Mouse (Mus musculus) G1E (cell line): ENCODE results near the gene Adora3. TPM values are rescaled to one million over a fixed set of nuclear protein-coding genes. Genes with fewer than 3 reads are reported as not detected.

Source experiments
- ATAC-seq: 2 replicates; pipeline ENCODE4 v1.8.0; 2016; ENCODE audit warnings: mild to moderate bottlenecking; ENCODE audit not compliant: insufficient number of reproducible peaks, poor library complexity, low FRiP score, severe bottlenecking; ENCODE audit errors: extremely low read depth
- DNase-seq: peaks from one replicate; pipeline ENCODE4 v3.0.0; 2012; ENCODE audit warnings: low spot score
- H3K27me3 ChIP-seq: 2 replicates; pipeline ENCODE4 v1.6.1; 2012; ENCODE audit warnings: mild to moderate bottlenecking, low read length, inconsistent platforms; ENCODE audit not compliant: insufficient read depth
- H3K36me3 ChIP-seq: replicated peaks from 2 replicates; pipeline ENCODE3; 2012; ENCODE audit warnings: mild to moderate bottlenecking, inconsistent platforms
- H3K4me1 ChIP-seq: 2 replicates; pipeline ENCODE4 v1.6.1; 2012; ENCODE audit warnings: low read depth, low read length, inconsistent platforms, mixed read lengths; ENCODE audit not compliant: insufficient read depth
- H3K4me3 ChIP-seq: 2 replicates; pipeline ENCODE4 v1.5.1; 2012; ENCODE audit warnings: low read depth, mild to moderate bottlenecking, inconsistent platforms, low read length, moderate library complexity, mixed read lengths
- H3K9me3 ChIP-seq: replicated peaks from 2 replicates; pipeline ENCODE4 v1.6.1; 2012; ENCODE audit warnings: inconsistent platforms
- CTCF ChIP-seq: IDR thresholded peaks from 2 replicates; pipeline ENCODE4 v1.5.1; 2012; ENCODE audit warnings: low read depth, low read length, inconsistent platforms, mixed read lengths
- GATA1 ChIP-seq: IDR thresholded peaks from 2 replicates; pipeline ENCODE4 v1.6.1; 2012; ENCODE audit warnings: borderline replicate concordance, low read length, inconsistent platforms, mixed read lengths
- GATA2 ChIP-seq: IDR thresholded peaks from 2 replicates; pipeline ENCODE4 v1.6.1; 2012; ENCODE audit warnings: low read depth, low read length, inconsistent platforms, borderline replicate concordance
- POLR2AphosphoS5 ChIP-seq: IDR thresholded peaks from 2 replicates; pipeline ENCODE4 v1.6.1; 2012; ENCODE audit warnings: low read depth, low read length, inconsistent platforms; ENCODE audit not compliant: insufficient replicate concordance
- TAL1 ChIP-seq: conservative IDR thresholded peaks from 2 replicates; pipeline ENCODE4 v1.6.1; 2012; ENCODE audit warnings: low read depth, low read length, inconsistent platforms, mixed read lengths
- polyA plus RNA-seq: library from polyadenylated mRNA; stranded (reverse); fragments of >175 nt; gene quantifications from 2 replicates; pipeline ENCODE4 v1.2.3, GENCODE M21; 2012
- total RNA-seq, 2 experiments: library from RNA; stranded (forward) in 1 of 2; stranded (reverse) in 1 of 2; fragments of 200-1000 nt in 1 of 2; fragments of >200 nt in 1 of 2; fragmentation: Nextera tagmentation in 1 of 2; gene quantifications; 2 replicates each; pipeline ENCODE4 v1.2.3; 2014 to 2017

Adora3 gene
- total and polyA plus RNA-seq, 3 experiments, result 17.4 TPM; not detected in 2

DNA sequence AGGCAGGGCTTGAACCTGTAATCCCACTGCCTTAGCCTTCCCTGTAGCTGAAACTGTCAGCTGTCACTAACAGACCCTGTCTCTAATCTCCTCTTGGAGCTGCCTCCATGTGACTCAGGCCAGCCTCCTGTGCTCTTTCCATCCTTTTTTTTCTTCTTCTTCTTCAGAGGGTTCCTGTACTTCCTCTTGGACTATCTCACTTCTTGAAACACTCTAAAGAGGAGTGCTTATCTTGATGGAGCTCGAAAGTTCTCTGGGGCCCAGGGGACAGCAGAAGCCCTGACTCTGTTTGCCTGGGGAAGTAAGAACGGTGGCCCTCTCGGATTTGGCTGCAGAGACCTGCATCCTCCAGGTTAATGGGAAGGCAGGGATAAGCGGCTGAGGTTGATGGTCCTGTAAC is 33.6 kb downstream of the Adora3 start:
- ATAC-seq (peak; percentile 73), DNase-seq (no peak)
- TF ChIP-seq POLR2AphosphoS5 (no peak), GATA1 (no peak), TAL1 (no peak), GATA2 (no peak), CTCF (no peak)
- no peaks in the 10 kb centered on the region for H3K27me3 ChIP-seq
- H3K4me1 ChIP-seq, result peaks cover 81% of the 10 kb centered on the region
- peak overlapping the region; percentile 25; the same call in 1 of the 2 replicates for H3K4me3 ChIP-seq
- H3K36me3 ChIP-seq, result no peaks in the 10 kb centered on the region
- H3K9me3 ChIP-seq, result no peaks in the 10 kb centered on the region

- H3K9me3 ChIP-seq, result no peaks in the 10 kb centered on the region
- peaks cover 76% of the 10 kb centered on the region for H3K4me1 ChIP-seq
- H3K27me3 ChIP-seq, result no peaks in the 10 kb centered on the region
- DNase-seq, result no peak
- ATAC-seq, result no peak
- peak overlapping the region; percentile 60 for H3K4me3 ChIP-seq
- TF ChIP-seq GATA2, result no peak
- no peak for TF ChIP-seq POLR2AphosphoS5
- no peak for TF ChIP-seq CTCF
- no peak for TF ChIP-seq GATA1
- no peak for TF ChIP-seq TAL1
- no peaks in the 10 kb centered on the region for H3K36me3 ChIP-seq
Observed at GRCm38 (mm10) chr3:105904721-105905120, 34.1 kb downstream of the Adora3 start.

DNA sequence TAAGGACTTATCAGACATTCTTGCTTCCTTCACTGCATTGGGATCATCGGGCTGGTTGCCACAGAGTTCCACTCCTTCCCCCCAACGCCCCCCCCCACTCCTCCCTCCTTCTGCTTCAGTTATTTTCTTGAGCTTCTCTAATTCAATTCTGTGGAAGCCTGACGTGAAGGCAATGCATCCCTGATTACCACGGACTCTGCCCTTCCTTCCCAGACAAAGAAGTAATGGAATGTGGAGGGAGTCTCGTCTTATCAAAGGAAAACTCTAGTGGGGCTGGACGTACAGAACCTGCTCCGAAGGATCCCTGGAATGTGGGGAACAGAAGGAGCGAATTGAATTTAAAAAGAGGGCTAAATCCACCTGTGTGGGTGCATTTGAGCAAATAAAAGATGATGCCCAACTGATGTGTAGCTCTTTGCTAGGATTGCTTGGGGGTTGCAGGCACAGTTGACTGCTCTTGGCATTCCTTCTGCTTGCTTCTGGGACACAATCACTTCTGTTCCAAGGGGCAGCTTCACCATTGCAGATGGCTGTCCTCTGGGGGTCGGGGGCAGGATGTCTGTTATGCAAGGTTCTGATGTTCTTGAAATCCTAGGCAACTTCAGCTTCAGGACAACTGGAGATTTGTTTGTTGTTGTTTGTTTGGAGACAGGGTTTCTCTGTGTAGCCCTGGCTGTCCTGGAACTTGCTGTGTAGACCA is 37.4 kb downstream of the Adora3 start:
- peaks cover 76% of the 10 kb centered on the region for H3K4me1 ChIP-seq
- no peak for ATAC-seq
- no peaks in the 10 kb centered on the region for H3K9me3 ChIP-seq
- H3K36me3 ChIP-seq, result no peaks in the 10 kb centered on the region
- H3K4me3 ChIP-seq, result no peak overlapping the region
- no peak for DNase-seq
- TF ChIP-seq POLR2AphosphoS5 (no peak), TAL1 (no peak), GATA1 (no peak), CTCF (no peak), GATA2 (no peak)
- no peaks in the 10 kb centered on the region for H3K27me3 ChIP-seq

GRCm38 (mm10) chr3:105908976-105909375 is 38.3 kb downstream of the Adora3 start:
- H3K27me3 ChIP-seq, result no peaks in the 10 kb centered on the region
- ATAC-seq, result no peak
- peaks cover 77% of the 10 kb centered on the region for H3K4me1 ChIP-seq
- TF ChIP-seq GATA2 (no peak), POLR2AphosphoS5 (no peak), TAL1 (no peak)
- no peaks in the 10 kb centered on the region for H3K36me3 ChIP-seq
- H3K4me3 ChIP-seq, result no peak overlapping the region
- no peaks in the 10 kb centered on the region for H3K9me3 ChIP-seq
- DNase-seq, result no peak

DNA sequence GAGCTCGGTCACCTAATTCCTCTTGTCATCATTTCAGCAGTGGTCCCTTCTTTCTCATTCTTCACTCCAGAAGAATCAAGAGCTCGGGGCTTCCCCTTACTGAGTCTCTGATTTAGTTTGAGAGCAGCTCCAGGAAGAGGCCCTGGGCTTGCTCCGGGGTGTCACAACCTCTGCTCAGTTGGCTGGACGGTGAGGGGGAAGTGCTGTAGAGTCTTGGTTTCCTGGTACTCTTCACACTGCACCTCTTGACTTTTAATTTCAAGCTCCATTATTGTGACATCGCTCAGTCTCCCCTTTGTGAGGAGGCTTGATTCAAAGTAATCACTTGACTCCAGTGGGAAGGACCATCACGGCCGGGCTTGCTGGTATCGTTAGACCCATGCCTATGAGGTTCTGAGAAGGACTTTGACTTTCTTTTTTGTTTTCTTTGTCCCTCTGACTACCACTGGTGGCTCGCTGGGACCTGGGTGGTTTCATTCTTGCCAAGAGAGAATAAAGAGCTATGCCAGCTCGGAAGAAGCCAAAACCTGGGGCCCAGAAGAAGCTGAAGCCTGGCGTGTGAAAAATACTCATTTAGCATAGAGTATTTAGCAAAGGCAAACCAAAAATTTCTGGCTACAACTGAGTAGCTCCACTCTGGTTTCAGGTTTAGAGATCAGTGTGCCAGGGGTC is 40.0 kb downstream of the Adora3 start:
- Histone ChIP-seq H3K9me3 (no peaks in the 10 kb centered on the region), H3K36me3 (no peaks in the 10 kb centered on the region), H3K4me1 (peaks cover 76% of the 10 kb centered on the region), H3K27me3 (no peaks in the 10 kb centered on the region), H3K4me3 (no peak overlapping the region)
- no peak for DNase-seq
- ATAC-seq, result no peak
- TF ChIP-seq GATA1 (no peak), POLR2AphosphoS5 (no peak), CTCF (no peak), TAL1 (no peak), GATA2 (no peak)

DNA sequence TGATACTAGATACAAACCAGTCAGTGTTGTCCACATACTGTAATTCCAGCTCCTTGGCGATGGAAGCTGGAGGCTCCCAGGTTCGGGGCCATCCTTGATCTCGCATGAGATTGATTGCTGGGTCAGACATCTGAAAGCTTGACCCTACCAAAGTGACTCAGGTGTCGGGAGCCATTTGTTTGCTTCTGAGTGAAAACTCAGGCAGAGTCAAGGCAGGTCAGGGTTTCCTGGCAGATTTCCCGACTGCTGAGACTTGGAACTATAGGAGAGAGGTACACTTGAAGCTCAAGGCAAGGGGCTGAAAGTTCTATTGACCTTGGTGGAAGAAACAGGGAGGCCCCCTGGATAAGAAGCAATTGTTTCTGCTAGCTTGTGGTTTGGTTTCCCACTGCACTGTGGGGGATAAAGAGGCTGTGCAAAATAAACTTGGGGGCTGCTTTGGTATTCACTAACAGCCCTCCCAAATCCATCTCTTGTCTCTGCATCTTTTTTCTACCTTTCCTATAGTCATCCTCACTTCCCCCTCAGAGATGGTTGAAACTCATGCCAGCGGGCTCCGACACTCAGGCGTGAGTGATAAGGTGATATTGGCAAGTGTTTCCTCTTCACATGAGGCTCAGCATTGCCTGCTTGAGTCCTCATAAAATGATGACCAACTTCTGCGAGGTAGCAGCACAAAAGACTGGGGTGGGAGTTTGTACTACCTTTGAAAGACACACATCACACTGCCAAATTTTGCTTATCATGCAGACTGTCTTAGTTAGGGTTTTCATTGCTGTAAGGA is 41.6 kb downstream of the Adora3 start:
- Histone ChIP-seq H3K27me3 (no peaks in the 10 kb centered on the region), H3K4me3 (no peak overlapping the region; the same call in 1 of the 2 replicates), H3K9me3 (no peaks in the 10 kb centered on the region), H3K4me1 (peaks cover 75% of the 10 kb centered on the region), H3K36me3 (no peaks in the 10 kb centered on the region)
- DNase-seq (no peak), ATAC-seq (no peak)
- no peak for TF ChIP-seq POLR2AphosphoS5
- TF ChIP-seq TAL1, result no peak
- TF ChIP-seq GATA2, result no peak
- no peak for TF ChIP-seq CTCF
